Mouse (Mus musculus) neutrophil, adult 5-6 weeks (primary cell): ENCODE results near the gene 5830411N06Rik. TPM values are rescaled to one million over a fixed set of nuclear protein-coding genes. Genes with fewer than 3 reads are reported as not detected.

ENCODE experiments used
- ATAC-seq: fragments of 151-379, 151-347 bp; 2 replicates; pipeline ENCODE4 v1.8.0; 2017; ENCODE audit warnings: mild to moderate bottlenecking, moderate TSS enrichment; ENCODE audit not compliant: insufficient number of reproducible peaks, poor library complexity, low FRiP score, severe bottlenecking; ENCODE audit errors: extremely low read depth
- total RNA-seq: library from RNA; stranded (forward); fragments of 200-1000 nt; gene quantifications from 2 replicates; pipeline ENCODE4 v1.2.3, GENCODE M21; 2017

Gene 5830411N06Rik
- total RNA-seq = 4.4 and 4.7 TPM in 2 replicates

DNA sequence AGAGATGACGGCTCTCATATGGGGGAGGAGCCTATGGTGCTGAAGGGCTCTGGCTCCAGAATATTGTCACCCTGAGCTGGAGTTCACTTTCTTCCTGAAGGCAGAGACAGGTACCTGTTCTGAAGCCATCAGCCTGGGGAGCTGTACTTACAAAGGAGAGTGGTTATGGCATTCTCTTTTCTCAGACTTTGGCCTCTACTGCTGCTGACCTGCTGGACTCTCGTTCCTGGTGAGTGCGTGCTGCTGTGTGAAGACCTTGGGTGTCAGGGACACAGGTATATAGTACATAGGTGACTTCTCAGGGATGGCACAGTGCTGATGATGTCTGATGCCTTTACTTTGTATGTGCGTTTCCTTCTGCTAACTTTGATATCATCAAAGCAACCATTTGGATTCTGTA, at the start of gene 5830411N06Rik:
5830411N06Rik (plus strand) TSS at position 69 of the 400 bp plus-strand sequence.
- ATAC-seq = no peak

DNA sequence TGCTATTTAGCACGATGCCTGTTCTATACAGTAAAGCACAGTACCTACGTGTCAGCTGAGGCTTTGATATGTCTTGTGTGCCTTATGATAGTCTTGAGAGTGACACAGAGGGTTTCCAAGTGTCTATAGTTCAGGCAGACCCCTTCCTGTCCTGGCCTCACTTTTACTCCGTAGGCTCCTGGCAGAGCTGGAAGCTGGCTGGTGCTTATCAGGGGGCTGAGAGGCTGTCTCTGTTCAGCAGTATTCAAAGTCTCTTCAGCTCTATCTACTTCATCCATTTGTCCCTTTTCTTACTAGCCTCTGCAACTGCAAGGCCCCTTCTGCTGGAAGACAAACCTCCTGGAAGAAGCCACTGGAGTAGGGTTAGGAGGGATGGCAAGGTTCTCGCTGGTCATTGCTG, 46.0 kb upstream of the 5830411N06Rik start:
- no peak for ATAC-seq

DNA sequence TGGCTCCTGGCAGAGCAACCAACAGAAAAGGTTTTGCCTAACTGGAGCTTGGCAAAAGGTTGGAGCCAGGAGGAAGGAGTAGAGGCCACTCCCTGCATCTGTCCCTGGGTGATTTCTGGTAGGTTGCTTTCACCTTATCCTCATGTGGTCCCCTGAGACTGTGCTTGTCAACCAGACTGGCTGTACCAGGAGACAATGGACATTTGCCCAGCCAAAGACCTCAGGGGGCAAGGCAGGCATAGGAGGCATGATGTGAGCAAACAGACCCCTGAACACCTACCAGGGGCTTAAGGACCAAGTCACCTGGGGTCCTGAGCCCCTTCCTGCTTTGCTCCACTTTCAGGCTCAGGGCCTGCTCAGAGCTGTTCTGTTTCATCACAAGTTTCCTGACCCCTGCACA, 41.2 kb upstream of the 5830411N06Rik start, which contains the start of gene Olfr524:
Olfr524 (minus strand) TSS at position 101 of the 400 bp plus-strand sequence.
- no peak for ATAC-seq

DNA sequence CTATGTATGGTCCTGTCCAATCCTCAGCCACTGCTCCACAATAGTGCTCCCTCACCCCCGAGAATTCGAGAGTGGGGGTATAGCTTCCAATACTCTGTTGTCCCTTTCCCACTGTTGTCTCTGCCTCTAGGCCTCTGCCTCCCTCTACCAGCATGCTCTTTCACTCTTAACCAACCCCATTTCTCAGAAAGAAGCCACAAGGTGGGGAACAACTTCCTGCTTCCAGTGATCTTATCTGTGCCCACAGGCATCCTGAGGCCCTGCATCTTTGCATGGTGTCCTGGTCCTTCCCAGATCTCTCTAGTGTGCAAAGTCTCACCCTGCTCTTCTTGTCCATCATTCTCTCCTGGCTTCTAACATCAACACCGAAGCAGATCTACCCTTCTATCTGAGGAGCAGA, 40.2 kb upstream of the 5830411N06Rik start:
- no peak for ATAC-seq

DNA sequence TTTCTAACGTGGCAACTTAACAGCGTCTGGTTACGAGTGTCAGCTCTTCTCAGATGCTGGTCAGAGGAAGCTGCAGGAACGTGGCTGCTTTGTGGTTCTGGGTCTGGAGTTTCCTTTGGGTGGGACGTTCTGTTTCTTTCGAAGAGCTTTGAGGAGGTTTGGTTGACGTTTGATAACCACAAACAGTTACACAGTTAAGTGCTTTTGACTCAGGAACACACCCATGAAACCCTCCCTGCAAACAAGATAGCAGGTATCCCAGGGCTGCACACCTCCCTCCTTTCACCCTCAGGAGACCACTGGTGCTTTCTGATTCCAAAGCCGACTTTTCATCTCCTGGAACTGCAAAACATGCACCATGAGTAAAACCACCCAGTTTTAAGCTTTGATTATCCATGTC, 38.9 kb upstream of the 5830411N06Rik start:
- ATAC-seq = peak; percentile 33; the same call in 1 of the 2 replicates

DNA sequence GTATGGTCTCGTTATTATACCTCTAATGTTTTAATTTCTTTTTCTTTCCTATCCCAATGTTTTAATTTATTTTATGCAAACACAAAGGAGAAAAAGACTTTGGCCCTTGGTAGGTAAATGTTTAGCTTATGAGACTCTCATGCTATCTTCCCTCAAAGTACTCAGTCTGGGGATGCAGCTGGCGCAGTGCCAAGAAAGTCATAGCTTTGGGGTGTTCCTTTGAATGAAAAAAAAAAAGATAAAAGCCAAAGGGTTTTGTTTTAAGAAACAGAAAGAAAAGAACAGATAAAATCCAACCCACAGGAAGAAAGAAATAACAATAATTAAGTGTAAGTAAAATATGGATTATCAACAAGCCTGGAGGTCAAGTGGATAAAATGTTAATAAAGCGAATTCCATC, 38.4 kb upstream of the 5830411N06Rik start:
- no peak for ATAC-seq

DNA sequence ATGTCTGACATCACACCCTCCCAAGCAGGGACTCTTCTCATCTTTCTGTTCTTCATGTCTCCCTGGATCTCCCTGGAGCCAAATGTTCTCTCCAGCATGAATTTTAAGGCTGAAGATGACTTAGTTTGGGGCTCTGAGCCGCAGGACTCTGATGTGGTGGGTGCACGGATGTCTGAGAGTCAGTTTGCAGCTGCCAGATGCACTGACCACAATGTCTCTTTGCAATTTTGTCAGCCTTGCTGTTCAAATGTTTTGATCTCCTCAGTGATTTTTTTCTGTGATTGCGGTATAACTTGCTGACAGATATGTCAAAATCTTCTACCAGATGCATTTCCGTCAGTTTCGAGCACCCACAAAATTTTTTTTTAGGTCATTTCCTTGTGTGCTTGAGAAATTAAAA, 33.2 kb upstream of the 5830411N06Rik start:
- ATAC-seq = 0 out of 2 replicates have a peak, but pooled peaks have one; percentile 16

DNA sequence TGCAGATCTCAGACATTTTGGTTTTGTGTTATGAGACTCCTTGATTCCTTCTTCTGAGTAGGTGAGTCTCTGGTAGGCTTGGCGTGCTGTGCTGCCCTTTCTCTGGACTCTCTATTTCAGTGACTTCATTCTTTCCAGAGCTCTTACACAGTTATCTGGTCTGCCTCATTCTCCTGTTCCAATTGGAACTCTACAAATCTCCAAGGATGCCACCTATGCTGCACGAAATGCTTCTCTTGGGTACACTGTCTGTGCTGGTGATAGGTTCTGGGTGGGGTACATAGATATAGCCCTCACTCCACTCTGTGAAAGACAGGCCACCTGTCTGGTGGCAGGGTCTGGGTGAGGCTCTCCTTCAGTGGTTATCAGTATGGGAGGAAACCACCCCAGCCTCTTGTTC, 29.1 kb upstream of the 5830411N06Rik start, which contains the start of gene Cd163l1:
Cd163l1 (plus strand) TSS at position 301 of the 400 bp plus-strand sequence.
- ATAC-seq = no peak

DNA sequence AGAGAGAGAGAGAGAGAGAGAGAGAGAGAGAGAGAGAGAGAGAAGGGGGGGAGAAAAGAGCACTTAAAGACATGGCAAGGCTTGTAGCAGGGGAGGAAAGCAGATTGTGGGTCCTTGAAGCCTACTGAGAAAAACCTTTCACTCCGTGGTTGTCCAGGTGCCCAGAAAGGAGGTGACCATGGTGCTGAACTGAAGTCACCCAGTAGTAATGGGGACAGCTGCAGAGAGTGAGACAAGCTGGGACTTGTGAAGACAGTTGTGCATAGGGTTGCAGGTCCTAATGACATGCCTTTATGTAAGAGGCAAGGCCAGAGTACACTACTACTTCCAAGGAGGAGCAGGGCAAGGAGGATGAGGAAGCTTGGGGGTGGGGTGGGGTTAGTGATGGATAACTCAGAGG, 27.8 kb upstream of the 5830411N06Rik start:
- no peak for ATAC-seq

DNA sequence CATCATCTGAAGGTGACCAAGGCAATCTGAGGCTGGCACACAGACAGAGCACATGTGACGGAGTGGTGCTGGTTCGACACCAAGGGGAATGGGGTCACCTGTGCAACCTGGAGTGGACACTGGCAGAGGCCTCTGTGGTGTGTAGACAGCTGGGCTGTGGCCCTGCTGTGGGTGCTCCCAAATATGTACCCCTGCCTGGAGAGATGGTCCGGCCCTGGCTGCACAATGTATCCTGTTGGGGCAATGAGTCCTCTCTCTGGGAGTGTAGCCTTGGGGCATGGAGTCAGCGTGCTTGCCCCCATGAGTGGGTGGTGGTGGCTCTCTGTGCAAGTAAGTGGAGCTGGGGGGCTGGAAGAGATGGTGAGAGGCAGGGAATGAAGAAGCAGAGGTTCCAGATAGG, 26.7 kb upstream of the 5830411N06Rik start:
- no peak for ATAC-seq

DNA sequence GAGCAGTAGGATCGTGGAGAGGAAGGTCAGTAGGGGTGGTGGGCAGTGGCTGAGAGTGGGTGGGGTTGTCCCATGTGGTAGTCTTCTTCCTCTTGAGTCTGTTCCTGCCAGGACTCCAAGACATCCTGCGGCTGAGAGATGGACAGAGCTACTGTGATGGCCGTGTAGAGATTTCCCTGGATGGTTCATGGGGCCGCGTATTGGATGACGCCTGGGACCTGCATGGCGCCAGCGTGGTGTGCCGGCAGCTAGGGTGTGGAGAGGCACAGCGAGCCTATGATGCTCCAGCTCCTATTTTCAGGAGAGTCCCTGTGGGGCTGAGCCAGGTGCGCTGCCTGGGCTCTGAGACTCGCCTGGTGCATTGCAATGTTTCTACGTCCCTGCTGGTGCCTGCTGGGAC, 22.9 kb upstream of the 5830411N06Rik start:
- ATAC-seq = no peak

DNA sequence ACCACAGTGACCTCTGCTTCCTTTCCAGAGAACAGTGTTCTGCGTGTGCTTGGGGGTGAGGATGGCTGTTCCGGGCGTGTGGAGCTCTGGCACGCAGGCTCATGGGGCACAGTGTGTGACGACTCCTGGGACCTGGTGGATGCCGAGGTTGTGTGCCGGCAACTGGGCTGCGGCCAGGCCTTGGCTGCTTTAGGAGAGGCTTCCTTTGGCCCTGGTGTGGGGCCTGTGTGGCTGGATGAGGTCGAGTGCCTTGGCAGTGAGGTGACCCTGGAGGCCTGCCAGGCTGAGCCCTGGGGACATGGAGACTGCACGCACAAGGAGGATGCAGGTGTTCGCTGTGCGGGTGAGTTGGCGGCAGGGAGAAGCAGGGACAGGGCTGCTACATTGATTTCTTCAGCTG, 18.6 kb upstream of the 5830411N06Rik start:
- no peak for ATAC-seq

DNA sequence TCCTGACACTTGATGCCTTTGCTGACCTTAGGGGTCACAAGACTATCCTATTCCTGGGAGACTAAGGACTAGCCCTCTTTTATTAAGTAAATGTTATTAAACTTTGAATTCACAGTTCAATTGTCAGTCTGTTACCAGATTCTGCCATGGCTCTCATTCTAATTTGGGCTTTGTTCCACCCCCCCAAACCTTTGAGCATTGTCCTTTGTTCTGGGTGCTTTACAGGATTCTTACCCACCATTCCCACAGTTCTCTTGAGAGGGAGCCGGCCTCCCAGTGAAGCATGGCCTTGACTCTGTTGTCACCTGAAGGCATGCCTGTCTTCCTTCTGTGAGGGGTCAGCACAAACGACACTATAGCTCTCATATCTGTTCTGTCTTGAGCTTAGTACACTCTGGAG, 16.1 kb upstream of the 5830411N06Rik start:
- no peak for ATAC-seq

DNA sequence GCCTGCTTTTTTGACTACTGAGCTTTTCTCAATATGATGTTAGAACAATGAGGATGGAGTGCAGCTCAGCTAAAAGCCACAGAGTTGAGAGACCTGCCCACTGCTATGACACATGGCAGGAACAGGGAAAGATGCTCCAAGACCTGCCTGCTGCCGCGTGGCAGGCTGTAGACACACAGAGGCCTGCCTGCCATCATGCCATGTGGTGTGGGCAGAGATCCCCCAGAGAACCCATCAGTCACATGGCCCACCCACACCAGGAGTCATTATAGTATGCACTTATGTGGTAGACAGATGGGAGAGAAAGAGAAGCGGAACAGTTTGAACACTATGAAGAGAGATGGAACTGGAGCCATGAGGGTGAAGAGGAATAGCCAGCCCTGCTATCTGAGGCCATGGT, 13.4 kb upstream of the 5830411N06Rik start:
- ATAC-seq = no peak

DNA sequence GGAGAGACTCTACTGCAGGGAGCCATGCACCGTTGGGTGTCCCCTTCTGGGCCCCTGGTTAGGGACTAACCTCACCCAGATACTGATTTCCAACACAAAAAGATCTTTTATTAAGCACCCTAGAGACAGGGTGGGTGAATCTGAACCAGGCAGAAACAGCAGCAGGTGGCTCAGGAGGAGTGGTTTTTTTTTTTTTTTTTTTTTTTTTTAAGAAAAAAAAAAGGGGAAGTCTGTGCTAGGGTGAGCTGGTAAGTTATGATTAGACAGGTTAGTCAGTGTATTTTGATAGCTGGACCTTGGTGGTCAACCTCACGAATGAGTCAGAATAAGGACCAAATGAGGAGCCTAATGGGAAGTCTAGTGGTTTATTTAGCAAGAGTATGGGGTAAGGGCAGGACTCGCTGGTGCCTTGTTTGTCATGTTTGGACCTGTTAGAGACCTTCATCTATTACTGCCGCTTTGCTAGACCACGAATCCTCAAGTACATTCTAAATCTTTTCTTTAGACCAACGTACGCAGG, 6.8 kb downstream of the 5830411N06Rik start:
- no peak for ATAC-seq

DNA sequence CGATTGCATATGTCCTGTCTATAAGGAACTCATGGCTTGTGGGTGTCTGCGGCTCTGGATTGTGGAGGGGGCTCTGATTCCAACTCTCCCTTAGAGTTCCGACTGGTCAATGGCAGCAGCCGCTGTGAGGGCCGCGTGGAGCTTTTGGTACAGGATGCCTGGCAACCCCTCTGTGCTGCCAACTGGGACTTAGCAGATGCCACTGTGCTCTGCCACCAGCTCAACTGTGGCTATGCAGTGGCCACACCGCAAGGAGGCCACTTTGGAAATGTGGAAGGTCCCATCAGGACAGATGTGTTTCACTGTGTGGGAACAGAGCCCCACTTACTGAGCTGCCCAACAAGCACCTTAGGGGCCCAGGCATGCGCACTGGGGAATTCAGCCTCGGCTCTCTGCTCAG, 48.7 kb downstream of the 5830411N06Rik start:
- no peak for ATAC-seq

DNA sequence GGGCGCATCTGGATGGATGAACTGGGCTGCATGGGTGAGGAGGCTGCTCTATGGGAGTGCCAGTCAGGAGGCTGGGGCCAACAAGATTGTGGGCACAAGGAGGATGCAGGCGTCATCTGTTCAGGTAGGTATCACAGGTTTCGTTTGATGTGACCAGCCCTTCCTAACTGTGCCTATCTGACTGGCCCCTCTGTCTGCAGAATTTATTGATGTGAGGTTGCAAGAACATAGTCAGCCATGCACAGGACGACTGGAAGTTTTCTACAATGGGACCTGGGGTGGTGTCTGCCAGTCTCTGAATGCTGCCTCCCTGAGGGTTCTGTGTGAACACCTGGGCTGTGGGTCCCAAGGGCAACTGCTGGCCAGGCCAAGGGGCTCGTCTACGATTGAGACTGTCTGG, 49.8 kb downstream of the 5830411N06Rik start:
- no peak for ATAC-seq

DNA sequence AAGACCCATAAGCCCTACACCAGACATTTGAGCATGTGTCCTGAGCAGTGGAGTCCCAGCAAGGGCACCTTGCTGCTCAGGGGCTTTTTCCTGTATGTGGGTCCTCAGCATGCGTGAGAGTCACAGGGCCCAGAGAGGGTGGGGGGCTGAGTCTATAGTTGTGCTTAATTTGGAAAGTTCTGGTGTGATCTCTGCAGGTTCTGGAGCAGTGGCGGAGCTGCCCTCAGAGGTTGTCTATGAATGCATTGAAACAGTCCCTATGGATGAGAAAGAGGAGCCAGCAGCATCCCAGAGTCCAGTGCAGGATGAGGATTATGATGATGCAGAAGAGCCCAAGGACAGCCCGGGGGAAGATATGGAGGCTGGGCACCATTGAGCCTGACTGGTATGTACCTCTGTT, 52.3 kb downstream of the 5830411N06Rik start:
- no peak for ATAC-seq

DNA sequence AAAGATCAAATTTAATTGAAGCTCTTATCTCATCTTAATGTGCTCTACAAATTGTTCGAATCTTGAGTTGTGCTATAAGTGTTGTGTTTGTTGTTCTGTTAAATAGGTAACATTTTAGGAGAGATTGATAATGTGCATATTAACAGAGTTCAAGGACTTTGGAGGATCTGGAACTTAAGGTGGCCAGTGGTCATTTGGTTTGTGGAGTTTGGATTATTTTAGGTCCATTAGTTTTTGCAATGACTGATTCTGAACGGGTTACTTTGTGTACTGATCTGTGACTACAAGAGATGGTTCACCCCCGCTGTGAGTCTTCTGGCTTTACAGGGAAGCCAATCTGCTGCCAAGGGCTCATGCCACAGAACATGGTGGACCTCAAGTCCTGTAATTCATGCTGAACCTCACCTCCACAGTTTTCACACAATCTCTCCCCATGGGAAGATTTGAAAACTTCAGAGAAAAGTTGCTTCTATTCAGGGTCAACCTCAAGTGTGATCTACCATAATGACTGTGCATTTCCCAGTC, 72.8 kb downstream of the 5830411N06Rik start:
- ATAC-seq = no peak

DNA sequence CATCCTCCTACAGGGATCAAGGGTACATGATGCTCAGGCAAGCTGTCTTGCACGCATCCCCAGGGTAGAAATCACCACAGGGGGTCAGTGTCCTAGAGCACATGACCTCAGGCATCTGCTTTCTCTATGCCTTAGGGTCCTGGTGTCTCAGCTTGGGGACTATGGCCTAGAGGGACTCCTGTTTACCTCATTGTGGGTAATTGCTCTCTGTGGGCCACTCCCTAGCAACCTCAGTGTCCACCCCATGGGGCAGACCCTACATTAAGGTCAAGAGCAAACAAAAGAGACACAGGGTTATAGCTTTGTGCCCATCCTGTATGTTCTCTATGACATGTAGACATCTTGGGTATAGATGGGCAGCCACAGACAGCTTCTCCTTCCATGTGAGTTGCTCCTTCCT, 73.5 kb downstream of the 5830411N06Rik start, which contains the start of gene Olfr525:
Olfr525 (plus strand) TSS at position 301 of the 400 bp plus-strand sequence.
- no peak for ATAC-seq

DNA sequence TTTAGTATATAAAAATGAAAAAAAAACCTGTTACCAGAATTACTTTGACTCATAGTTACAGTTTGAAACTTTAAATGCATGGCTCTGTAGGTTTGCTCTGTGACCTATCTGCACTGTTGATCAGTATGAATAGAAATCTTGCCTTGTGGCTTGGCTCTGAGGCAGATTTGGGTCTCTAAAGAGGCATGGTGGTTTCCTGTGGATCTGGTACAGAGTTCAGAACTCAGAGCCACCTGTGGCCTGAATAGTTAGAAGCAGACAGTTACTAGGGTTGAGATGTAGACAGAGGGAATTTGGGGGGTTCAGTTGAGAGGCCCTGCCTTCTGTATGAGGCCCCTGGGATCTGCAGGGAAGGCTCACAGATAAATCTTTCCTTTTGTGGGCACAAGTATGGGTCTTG, 74.1 kb downstream of the 5830411N06Rik start:
- no peak for ATAC-seq
